Mouse (Mus musculus) frontal cortex, postnatal 36 days (tissue): Measurements from ENCODE around the gene Fzd10.
A peak's percentile ranks its signal among the peaks of the same experiment; 100 is the strongest.

ENCODE experiments used
- DNase-seq, 2 experiments: peaks; one replicate each; pipeline ENCODE4 v3.0.0; 2022; ENCODE audit warnings: low spot score in 2 of 2

Gene Fzd10

GRCm38 (mm10) chr5:128600072-128601021 is at the start of gene Fzd10:
Gene Fzd10 (plus strand): TSS chr5:128600844.
- DNase-seq, result no peak

GRCm38 (mm10) chr5:128551448-128551847 is 49.2 kb upstream of the Fzd10 start:
- no peak for DNase-seq

- peak in 1 of 2 experiments; percentile 29 for DNase-seq
These were observed 48.3 kb upstream of the Fzd10 start for GRCm38 (mm10) chr5:128552136-128552890.

- DNase-seq, result no peak
These were observed 42.5 kb upstream of the Fzd10 start for GRCm38 (mm10) chr5:128558126-128558525.

- no peak for DNase-seq
These were observed 33.3 kb upstream of the Fzd10 start for GRCm38 (mm10) chr5:128567313-128567712.

GRCm38 (mm10) chr5:128568970-128569369 is 31.7 kb upstream of the Fzd10 start:
- DNase-seq, result no peak

GRCm38 (mm10) chr5:128570091-128570490 is 30.6 kb upstream of the Fzd10 start:
- no peak for DNase-seq

GRCm38 (mm10) chr5:128570848-128571247 is 29.8 kb upstream of the Fzd10 start:
- no peak for DNase-seq

GRCm38 (mm10) chr5:128571706-128572105 is 28.9 kb upstream of the Fzd10 start:
- no peak for DNase-seq

- peak in 1 of 2 experiments; percentile 63 for DNase-seq
These were observed 24.6 kb upstream of the Fzd10 start for GRCm38 (mm10) chr5:128575997-128576579.

- DNase-seq, result no peak
These were observed 21.5 kb upstream of the Fzd10 start for GRCm38 (mm10) chr5:128579047-128579650.

- no peak for DNase-seq
These were observed 19.7 kb upstream of the Fzd10 start for GRCm38 (mm10) chr5:128580931-128581330.

GRCm38 (mm10) chr5:128581516-128581921 is 19.1 kb upstream of the Fzd10 start:
- DNase-seq, result no peak

GRCm38 (mm10) chr5:128589231-128589630 is 11.4 kb upstream of the Fzd10 start:
- DNase-seq, result no peak

GRCm38 (mm10) chr5:128593446-128593845 is 7.2 kb upstream of the Fzd10 start:
- DNase-seq, result no peak

GRCm38 (mm10) chr5:128596813-128597212 is 3.8 kb upstream of the Fzd10 start:
- DNase-seq, result no peak

GRCm38 (mm10) chr5:128597381-128597780 is 3.3 kb upstream of the Fzd10 start:
- no peak for DNase-seq

GRCm38 (mm10) chr5:128598191-128598720 is 2.4 kb upstream of the Fzd10 start:
- DNase-seq, result no peak

GRCm38 (mm10) chr5:128598760-128599364 is 1.8 kb upstream of the Fzd10 start:
- DNase-seq, result no peak

- no peak for DNase-seq
These were observed 1.1 kb upstream of the Fzd10 start for GRCm38 (mm10) chr5:128599365-128600071.
